Mouse (Mus musculus) CD4-positive helper T cell, adult 2 months (primary cell): ENCODE results near the gene Ctsh.

Source experiments
- DNase-seq: peaks from one replicate; pipeline ENCODE4 v3.0.0-alpha.2; 2012; ENCODE audit warnings: low read depth, missing footprints, low spot score

The Ctsh gene

DNA sequence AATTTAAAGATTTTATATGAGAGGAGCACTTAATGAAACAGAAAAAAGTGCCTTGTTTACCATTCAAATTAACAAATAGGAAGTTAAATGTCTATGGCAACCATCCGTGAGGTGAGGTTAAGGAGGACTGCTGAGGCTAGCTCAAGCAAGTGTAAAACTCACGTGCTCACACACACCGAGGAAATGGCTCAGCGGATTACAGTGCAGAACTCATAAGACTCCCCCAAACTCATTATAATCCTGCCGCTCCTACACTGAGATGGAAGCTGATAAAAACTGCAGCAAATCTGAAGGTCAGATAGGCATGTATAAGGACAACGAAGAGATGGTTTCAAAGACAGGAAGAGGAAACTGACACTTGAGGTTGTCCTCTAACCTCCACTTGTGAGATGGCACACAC, 55.4 kb downstream of the Ctsh start:
- DNase-seq = peak; percentile 45

DNA sequence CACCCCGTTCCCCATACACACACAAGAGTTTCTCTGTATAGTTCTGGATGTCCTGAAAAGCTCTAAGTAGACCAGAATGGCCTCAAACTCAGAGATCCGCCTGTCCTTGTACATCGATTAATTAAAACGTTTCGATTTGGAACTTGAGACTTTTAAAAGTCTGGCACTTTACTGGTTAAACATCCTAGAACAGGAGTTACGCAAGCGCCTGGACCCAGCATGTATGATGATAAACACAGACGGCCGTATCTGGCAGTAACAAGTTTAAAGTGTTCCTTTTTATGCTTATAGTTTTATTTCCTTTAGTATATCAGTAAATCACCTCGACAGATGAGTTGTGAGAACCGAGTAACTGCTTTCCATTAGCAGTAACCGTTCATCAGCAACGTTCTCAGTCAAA, 59.2 kb downstream of the Ctsh start:
- no peak for DNase-seq

DNA sequence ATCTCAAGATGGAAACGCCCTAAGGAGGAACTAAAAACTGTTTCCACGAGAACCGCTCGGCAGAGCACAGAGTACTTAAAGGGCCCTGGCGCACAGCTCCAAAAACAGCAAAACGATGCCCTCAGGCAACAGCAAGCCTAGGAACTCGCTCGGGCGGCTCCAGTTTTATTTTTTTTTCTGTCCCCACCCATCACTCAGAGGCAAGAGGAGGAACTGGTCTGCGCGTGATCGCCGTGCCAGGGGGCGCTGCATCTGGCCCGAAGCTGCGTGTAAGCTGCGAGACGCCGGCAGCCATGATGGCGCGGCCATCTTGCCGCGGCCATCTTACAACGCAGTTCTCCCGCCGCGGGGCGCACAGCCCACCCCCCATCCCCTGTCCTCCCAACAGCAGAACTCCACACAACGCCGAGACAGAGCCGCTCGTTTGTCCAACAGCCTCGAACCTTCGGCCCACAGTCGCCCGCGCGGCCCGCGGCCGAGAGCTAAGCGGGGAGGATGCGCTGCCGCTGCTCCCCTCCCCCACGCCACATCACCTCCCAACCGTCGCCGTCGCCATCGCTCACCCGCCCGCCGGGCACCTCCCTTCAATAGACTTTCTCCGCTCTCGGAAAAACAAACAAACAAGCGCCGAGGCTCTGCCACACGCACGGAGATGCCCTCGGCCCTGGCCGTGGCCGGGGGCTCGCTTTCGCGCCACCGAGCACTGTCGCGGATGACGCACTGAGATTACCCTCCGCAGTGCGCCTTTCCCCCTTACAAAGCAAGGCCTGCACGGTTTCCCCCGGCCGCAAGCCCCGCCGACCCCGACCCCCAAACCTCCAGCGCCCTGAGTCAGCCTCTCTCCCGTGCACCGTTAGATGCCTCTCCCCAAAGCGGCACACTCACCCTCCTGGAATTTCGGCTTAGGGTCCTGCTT, 60.0 kb downstream of the Ctsh start:
- DNase-seq = peak; percentile 96

DNA sequence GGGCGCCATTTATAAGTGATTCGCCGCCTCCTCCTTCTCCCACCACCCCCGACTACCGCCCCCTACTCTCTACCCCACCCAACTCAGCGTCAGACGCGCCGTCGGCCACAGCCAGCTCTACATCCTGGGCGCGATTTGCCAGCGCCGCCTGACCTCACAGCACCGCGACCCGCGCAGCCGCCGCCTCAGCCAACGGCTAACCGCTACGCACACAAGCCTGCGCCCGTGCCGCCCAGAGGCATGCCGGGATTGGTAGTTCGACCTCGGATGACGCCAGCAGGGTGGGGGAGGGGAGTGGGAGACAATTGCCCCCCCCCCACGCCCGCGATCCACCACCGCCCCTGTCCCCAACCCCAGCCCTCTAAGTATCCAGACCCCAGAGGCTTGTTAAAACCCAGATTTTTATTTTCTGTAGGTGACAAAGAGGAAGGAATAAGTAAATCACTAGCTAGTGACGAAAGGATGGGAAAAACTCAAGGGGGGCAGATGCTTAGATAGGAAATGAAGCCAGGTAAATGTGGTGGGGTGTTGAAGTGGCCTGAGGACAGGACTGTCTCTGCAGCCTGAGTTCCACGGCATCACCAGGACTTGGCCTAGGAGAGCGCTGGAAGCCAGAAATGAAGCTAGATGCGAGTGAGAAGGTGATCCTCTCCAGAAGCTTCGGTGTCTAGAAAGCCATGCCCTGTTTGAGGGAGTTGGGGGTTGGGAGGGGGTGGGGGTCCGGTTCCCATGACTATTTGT, 60.8 kb downstream of the Ctsh start, which contains the start of gene Morf4l1:
Gene Morf4l1 (minus strand): TSS at position 208 of the 741 bp plus-strand sequence.
- DNase-seq = peak; percentile 98

DNA sequence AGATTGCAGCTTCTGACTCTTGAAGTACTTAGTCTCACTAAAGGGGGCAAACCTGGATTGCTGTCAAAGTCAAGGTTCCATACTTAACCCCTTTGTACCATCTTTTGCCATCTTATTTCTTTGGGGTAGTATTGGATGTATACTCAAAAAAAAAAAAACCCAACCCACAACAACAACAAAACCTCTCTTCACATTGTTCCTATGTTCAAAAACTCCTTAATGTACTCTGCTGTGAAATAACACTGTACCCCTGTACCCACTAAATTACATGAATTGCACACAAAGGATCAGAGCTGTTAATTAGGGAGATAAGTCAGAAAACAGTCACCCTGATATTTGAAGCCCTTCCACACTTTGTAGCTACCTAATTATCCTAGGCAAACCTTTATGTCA, 61.4 kb downstream of the Ctsh start:
- no peak for DNase-seq

DNA sequence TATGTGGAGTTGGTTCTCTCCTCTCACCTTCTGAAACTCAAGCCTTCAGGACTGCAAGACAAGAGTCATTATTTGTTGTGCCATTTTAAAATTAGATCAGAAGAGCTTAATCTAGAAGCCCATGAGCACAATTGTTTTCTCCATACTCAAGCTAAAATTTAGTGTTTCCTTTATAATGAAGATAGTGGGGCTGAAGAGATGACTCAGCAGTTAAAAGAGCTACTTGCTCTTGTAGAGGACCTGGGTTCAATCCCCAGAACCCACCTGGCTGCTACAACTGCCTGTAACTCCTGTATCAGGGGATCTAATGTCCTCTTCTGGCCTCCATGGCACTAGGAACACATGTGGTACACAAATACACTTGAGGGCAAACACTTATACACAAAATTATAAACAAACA, 63.3 kb downstream of the Ctsh start:
- DNase-seq = no peak

DNA sequence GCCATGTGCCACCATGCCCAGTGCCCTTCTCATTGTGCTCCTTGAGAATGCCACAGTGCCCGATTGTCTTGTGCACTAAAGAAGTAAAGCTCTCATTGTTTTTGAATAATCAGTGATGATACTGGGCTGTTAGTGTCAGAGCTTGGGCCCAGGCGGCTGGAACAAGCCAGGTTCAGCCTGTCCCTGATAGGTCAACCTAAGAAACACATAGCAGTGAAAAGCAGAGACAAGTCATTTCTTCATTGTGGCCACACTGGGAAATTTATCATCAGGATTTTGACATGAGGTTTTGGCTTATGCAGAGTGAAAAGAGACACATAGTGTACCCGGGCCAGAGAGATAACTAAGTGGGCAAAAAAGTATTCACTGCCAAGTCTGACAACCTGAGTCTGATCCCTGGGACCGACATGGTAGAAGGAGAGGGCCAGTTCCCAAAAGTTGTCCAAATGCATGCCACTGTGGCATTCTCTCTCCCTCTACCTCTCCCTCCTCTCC, 68.3 kb downstream of the Ctsh start:
- no peak for DNase-seq

DNA sequence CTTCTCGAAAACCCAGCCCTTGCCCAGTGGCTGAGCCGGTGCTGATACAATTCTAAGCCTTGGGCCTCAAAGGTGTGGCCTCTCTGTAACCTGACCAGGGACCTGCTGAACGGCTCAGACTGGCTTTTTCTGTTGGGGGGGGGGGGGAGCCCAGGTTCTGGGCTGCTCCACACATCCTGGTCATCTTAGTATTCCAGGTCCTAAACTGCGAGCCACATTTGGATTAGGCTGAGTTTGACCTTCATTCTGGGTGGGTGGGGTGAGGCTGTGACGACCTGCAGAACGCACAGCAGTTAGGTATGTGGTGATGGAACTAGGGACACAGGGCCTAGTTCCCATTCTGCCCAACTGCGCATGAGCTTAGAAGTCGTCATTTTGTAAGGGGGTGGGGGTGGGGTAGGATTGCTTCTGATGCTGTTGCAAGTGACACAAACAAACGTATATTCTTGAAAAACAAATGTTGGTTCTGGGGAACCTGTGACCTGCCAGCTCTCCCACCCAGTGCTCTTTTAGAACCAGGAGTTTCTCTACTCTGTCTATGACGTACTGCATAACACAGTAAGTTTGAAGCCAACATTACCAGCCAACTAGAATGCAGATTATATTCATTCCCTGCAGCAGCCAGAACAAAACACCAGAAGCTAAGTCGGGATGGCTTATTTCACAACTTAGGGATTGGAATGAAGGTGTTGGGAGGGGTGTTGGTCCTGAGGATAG, 70.4 kb downstream of the Ctsh start:
- DNase-seq = no peak

DNA sequence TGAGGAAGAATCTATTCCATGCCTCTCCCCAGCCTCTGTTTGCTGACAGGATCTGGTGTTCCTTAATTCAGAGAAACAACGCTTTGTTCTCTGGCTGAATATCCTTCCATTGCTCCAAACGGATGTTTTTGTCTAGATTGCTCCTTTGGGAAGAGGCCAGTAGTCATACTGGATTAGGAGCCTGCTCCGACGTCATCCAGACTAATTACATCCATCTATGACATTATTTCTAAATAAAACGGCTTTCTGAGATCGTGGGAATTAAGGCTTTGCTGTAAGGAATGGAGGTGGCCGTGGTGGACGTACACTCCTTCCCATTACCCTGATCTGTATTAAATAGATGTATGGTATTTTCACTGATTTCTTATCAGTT, 70.9 kb downstream of the Ctsh start:
- no peak for DNase-seq
